Mouse (Mus musculus) embryonic fibroblast, embryonic 13.5 days (primary cell): ENCODE measurements around the gene Olig3.

Source experiments
- CTCF ChIP-seq: IDR thresholded peaks from 2 replicates; pipeline ENCODE4 v1.5.1; 2011; ENCODE audit warnings: mild to moderate bottlenecking, control low read depth, low read length, moderate library complexity, borderline replicate concordance; ENCODE audit not compliant: insufficient read depth
- POLR2A ChIP-seq: IDR thresholded peaks from 2 replicates; pipeline ENCODE4 v1.6.1; 2011; ENCODE audit warnings: low read depth, mild to moderate bottlenecking, control low read depth, low read length, moderate library complexity

DNA sequence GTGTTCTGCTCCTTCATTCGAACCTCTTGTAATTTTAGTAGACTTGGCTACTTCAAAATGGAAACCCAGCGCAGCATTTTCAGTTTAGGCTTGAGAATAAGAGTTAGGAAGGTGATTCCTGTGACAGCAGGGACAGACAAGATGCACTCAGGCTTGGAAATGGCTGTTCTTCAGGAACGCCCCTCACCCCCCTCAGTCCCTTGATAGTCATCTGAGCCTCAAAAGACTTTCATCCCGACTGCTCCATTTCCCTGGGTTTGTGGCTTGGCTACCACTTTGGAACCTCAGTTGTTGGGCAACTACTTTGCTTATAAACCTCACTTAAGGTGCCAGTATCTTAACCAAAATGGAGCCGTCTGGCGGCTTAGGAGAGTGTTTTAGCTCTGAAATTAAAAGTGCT lies 2.2 kb upstream of the Olig3 start:
- TF ChIP-seq POLR2A: no peak
- no peak for TF ChIP-seq CTCF
